Mouse (Mus musculus): Measurements from ENCODE around the gene 1700069L16Rik. TPM values are rescaled to one million over a fixed set of nuclear protein-coding genes. Genes with fewer than 3 reads are reported as not detected.
A peak's percentile ranks its signal among the peaks of the same experiment; 100 is the strongest.

1700069L16Rik gene
- polyA plus RNA-seq, 1 experiment from 2014 or later, result not detected

DNA sequence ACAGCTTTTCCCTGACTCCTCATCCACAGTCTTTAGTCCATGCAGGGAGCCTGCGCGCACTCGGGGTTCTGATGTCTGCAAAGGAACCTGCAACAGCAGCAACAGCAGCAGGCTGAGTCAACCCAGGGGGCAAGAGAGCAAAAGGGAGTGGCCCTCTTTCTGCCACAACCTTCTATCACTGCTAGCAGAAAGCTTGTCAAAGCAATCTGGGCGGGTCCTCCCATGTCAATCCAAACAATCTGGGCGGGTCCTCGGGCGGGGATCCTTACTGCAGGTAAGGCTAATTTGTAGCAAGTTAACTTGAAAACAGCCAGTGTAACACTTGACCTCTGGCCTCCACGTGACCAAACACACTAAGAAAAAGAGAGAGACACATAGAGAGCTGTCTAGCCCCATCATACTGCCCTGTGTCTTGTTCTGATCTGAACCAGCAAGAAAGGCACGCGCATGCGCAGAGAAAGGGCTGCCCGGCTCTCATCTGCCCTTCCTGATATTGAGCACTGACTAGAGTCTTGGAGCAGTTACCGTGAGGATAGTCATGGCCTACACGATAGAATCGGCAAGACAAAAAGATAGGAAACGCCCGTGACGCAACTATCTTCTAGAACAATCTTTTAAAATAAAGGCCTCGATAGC lies 24.1 kb downstream of the 1700069L16Rik start:
- 81% methylated on average over 19 of the region's 19 CpGs for WGBS
- Histone ChIP-seq H3K4me1 (peaks cover 21% of the 10 kb centered on the region), H3K27me3 (replicated peaks) (no peaks in the 10 kb centered on the region)

GRCm38 (mm10) chr5:113694415-113694814 lies 30.2 kb downstream of the 1700069L16Rik start:
- no peak overlapping the region for H3K4me3 ChIP-seq

More for the DNA sequence above, 24.1 kb downstream of the 1700069L16Rik start:
- H3K4me2 ChIP-seq, result no peak overlapping the region
- H3K36me3 ChIP-seq (replicated peaks), result no peaks in the 10 kb centered on the region
- H3K27ac ChIP-seq, result no peak overlapping the region
- H3K9me3 ChIP-seq, result no peaks in the 10 kb centered on the region
- no peak overlapping the region for H3K9ac ChIP-seq
- no peak for ATAC-seq (replicated peaks)
- no peak overlapping the region for H3K4me3 ChIP-seq

GRCm38 (mm10) chr5:113694000-113694399 lies 30.6 kb downstream of the 1700069L16Rik start:
- H3K4me1 ChIP-seq, result peaks cover 17% of the 10 kb centered on the region
- no peak for ATAC-seq (replicated peaks)
- H3K9me3 ChIP-seq, result no peaks in the 10 kb centered on the region
- H3K27me3 ChIP-seq (replicated peaks), result no peaks in the 10 kb centered on the region
- H3K4me2 ChIP-seq, result no peak overlapping the region
- no peak overlapping the region for H3K4me3 ChIP-seq
- 54% methylated on average over 4 of the region's 4 CpGs for WGBS
- H3K27ac ChIP-seq, result no peak overlapping the region
- H3K36me3 ChIP-seq (replicated peaks), result no peaks in the 10 kb centered on the region
- no peak overlapping the region for H3K9ac ChIP-seq

More at GRCm38 (mm10) chr5:113694415-113694814, 30.2 kb downstream of the 1700069L16Rik start:
- Histone ChIP-seq H3K27me3 (replicated peaks) (no peaks in the 10 kb centered on the region), H3K9ac (no peak overlapping the region), H3K27ac (peak overlapping the region; percentile 49; the same call in 1 of the 2 replicates), H3K9me3 (no peaks in the 10 kb centered on the region), H3K36me3 (replicated peaks) (no peaks in the 10 kb centered on the region), H3K4me2 (no peak overlapping the region), H3K4me1 (peaks cover 17% of the 10 kb centered on the region)
- ATAC-seq (replicated peaks), result no peak
- WGBS, result 47% methylated on average over 5 of the region's 5 CpGs

DNA sequence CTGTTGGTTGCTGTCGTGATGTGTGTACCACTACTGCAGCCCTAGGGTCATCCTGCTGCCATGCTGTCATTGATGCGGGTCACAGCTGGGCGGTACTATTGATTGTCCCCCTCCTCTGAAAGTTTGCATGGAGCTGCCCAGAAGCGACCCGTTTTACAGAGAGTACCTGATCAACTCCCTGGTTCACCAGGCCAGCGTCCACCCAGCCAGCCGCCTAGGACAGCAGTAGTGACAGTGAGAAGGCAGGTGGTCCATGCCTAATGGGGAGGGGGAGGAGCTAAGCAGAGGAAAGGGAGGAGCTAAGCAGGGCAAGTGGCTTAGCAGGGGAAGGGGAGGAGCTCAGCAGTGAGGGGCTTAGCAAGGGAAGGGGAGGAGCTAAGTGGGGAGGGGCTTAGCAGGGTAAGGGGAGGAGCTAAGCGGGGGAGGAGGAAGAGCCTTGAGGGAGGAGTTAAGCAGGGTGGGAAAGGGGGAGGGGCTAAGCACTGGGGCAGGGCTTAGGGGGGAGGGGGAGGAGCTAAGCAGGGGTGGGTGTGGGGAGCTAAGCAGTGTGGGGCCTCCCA lies 31.3 kb downstream of the 1700069L16Rik start:
- Histone ChIP-seq H3K9ac (no peak overlapping the region), H3K36me3 (replicated peaks) (no peaks in the 10 kb centered on the region), H3K4me1 (peaks cover 20% of the 10 kb centered on the region), H3K9me3 (no peaks in the 10 kb centered on the region), H3K27ac (no peak overlapping the region), H3K4me3 (no peak overlapping the region), H3K4me2 (no peak overlapping the region), H3K27me3 (replicated peaks) (no peaks in the 10 kb centered on the region)
- no peak for ATAC-seq (replicated peaks)
- WGBS, result 95% methylated on average over 8 of the region's 8 CpGs

- Histone ChIP-seq H3K27ac (peak overlapping the region; percentile 71; the same call in 1 of the 2 replicates), H3K27me3 (replicated peaks) (no peaks in the 10 kb centered on the region), H3K4me2 (no peak overlapping the region), H3K36me3 (replicated peaks) (no peaks in the 10 kb centered on the region), H3K4me3 (no peak overlapping the region), H3K9me3 (no peaks in the 10 kb centered on the region), H3K9ac (no peak overlapping the region), H3K4me1 (peaks cover 20% of the 10 kb centered on the region)
- WGBS, result 94% methylated on average over 2 of the region's 2 CpGs
- peak; percentile 40; the same call in 1 of the 2 replicates for ATAC-seq (replicated peaks)
Observed at GRCm38 (mm10) chr5:113690866-113691265, 33.7 kb downstream of the 1700069L16Rik start.

DNA sequence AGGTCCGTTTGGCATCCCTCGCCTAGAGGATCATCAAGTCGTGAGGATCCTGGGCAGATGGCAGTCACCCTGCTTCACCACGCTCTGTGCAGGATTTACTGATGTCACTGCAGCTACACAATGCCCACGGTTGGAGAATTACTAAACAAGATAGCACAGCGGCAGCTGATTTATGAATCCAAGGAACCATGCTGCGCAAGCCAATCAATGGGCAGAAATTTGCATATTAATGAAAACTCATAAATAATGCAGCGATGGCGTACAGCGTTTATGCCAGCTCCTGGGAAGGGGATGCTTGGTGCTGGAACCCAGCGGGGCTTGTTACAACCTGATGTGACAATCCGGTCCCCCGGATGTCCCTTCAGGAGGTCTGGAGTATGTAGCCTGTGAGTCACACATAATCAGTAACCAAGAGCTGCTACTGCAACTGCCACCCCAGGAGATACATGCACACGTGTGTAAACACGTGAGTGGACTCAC lies 34.5 kb downstream of the 1700069L16Rik start:
- Histone ChIP-seq H3K27me3 (replicated peaks) (no peaks in the 10 kb centered on the region), H3K27ac (peak overlapping the region; percentile 71), H3K4me3 (no peak overlapping the region), H3K9me3 (no peaks in the 10 kb centered on the region), H3K9ac (no peak overlapping the region), H3K4me1 (peaks cover 20% of the 10 kb centered on the region), H3K36me3 (replicated peaks) (no peaks in the 10 kb centered on the region), H3K4me2 (peak overlapping the region; percentile 28)
- WGBS, result 37% methylated on average over 15 of the region's 15 CpGs
- ATAC-seq (replicated peaks), result 0 out of 2 replicates have a peak, but pooled peaks have one; percentile 59

DNA sequence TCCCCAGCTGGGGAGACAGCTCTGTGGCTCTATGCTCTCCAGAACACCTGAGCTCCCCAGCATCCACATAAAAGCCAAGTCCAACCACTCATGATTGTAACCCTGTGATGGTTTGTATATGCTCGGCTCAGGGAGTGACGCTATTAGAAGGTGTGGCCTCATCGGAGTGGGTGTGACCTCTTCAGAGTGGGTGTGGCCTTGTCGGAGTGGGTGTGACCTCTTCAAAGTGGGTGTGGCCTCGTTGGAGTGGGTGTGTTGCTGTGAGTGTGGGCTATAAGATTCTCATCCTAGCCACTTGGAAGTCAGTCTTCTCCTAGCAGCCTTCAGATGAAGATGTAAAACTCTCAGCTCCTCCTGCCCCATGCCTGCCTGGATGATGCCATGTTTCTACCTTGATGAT lies 37.1 kb downstream of the 1700069L16Rik start:
- no peak overlapping the region for H3K9ac ChIP-seq
- no peaks in the 10 kb centered on the region for H3K9me3 ChIP-seq
- ATAC-seq (replicated peaks), result no peak
- no peak overlapping the region for H3K4me2 ChIP-seq
- H3K4me1 ChIP-seq, result peaks cover 11% of the 10 kb centered on the region
- no peak overlapping the region for H3K27ac ChIP-seq
- H3K36me3 ChIP-seq (replicated peaks), result no peaks in the 10 kb centered on the region
- no peaks in the 10 kb centered on the region for H3K27me3 ChIP-seq (replicated peaks)
- no peak overlapping the region for H3K4me3 ChIP-seq
- WGBS, result 80% methylated on average over 5 of the region's 5 CpGs

- no peaks in the 10 kb centered on the region for H3K36me3 ChIP-seq (replicated peaks)
- no peaks in the 10 kb centered on the region for H3K27me3 ChIP-seq (replicated peaks)
- peaks cover 8% of the 10 kb centered on the region for H3K4me1 ChIP-seq
- no peak overlapping the region for H3K27ac ChIP-seq
- H3K4me3 ChIP-seq, result no peak overlapping the region
- H3K9me3 ChIP-seq, result no peaks in the 10 kb centered on the region
- 77% methylated on average over 5 of the region's 5 CpGs for WGBS
- H3K4me2 ChIP-seq, result no peak overlapping the region
- no peak overlapping the region for H3K9ac ChIP-seq
- ATAC-seq (replicated peaks), result no peak
Observed at GRCm38 (mm10) chr5:113685471-113685870, 39.1 kb downstream of the 1700069L16Rik start.

GRCm38 (mm10) chr5:113683246-113683645 lies 41.3 kb downstream of the 1700069L16Rik start:
- no peak overlapping the region for H3K4me3 ChIP-seq
- no peaks in the 10 kb centered on the region for H3K9me3 ChIP-seq
- WGBS, result 68% methylated on average over 5 of the region's 5 CpGs
- H3K27ac ChIP-seq, result no peak overlapping the region
- H3K9ac ChIP-seq, result no peak overlapping the region
- no peaks in the 10 kb centered on the region for H3K27me3 ChIP-seq (replicated peaks)
- ATAC-seq (replicated peaks), result no peak
- no peak overlapping the region for H3K4me2 ChIP-seq
- no peaks in the 10 kb centered on the region for H3K36me3 ChIP-seq (replicated peaks)
- H3K4me1 ChIP-seq, result no peaks in the 10 kb centered on the region

DNA sequence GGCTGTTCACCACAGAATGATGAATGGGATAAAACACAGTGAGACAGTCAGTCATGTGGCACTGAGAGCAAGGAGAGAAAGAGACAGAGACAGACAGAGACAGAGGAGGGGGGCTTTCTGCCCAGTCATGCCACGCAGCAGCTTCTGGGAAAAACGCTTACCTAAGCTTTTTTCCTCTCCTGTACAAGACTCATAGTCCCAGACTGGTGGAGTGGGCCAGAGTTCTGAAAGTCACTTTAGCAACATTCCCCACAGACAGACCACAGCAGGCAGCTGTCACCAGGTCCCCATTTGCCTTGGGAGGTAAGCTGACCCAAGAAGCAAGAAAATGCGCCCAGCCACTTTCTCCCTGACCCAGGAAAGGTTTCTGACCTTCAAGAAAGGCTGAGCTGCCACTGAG lies 42.1 kb downstream of the 1700069L16Rik start:
- Histone ChIP-seq H3K36me3 (replicated peaks) (no peaks in the 10 kb centered on the region), H3K27me3 (replicated peaks) (no peaks in the 10 kb centered on the region), H3K4me2 (no peak overlapping the region), H3K9me3 (no peaks in the 10 kb centered on the region), H3K9ac (no peak overlapping the region), H3K4me3 (no peak overlapping the region), H3K4me1 (no peaks in the 10 kb centered on the region), H3K27ac (no peak overlapping the region)
- no peak for ATAC-seq (replicated peaks)
- 79% methylated on average over 3 of the region's 3 CpGs for WGBS

- 73% methylated on average over 14 of the region's 14 CpGs for WGBS
- no peak overlapping the region for H3K27ac ChIP-seq
- no peak overlapping the region for H3K4me2 ChIP-seq
- H3K9me3 ChIP-seq, result no peaks in the 10 kb centered on the region
- no peak overlapping the region for H3K4me3 ChIP-seq
- H3K4me1 ChIP-seq, result no peaks in the 10 kb centered on the region
- H3K9ac ChIP-seq, result no peak overlapping the region
- ATAC-seq (replicated peaks), result no peak
- H3K36me3 ChIP-seq (replicated peaks), result no peaks in the 10 kb centered on the region
- no peaks in the 10 kb centered on the region for H3K27me3 ChIP-seq (replicated peaks)
Observed at GRCm38 (mm10) chr5:113681219-113681618, 43.4 kb downstream of the 1700069L16Rik start.

GRCm38 (mm10) chr5:113679509-113679908 lies 45.1 kb downstream of the 1700069L16Rik start:
- Histone ChIP-seq H3K36me3 (replicated peaks) (no peaks in the 10 kb centered on the region), H3K4me2 (no peak overlapping the region), H3K27me3 (replicated peaks) (no peaks in the 10 kb centered on the region), H3K9me3 (no peaks in the 10 kb centered on the region), H3K9ac (no peak overlapping the region), H3K4me1 (no peaks in the 10 kb centered on the region), H3K4me3 (no peak overlapping the region), H3K27ac (no peak overlapping the region)
- 95% methylated on average over 4 of the region's 4 CpGs for WGBS
- no peak for ATAC-seq (replicated peaks)
